Mouse (Mus musculus) layer of hippocampus, adult 2 months (tissue): ENCODE results near the gene Oas1c. TPM values are rescaled to one million over a fixed set of nuclear protein-coding genes. Genes with fewer than 3 reads are reported as not detected.
A peak's percentile ranks its signal among the peaks of the same experiment; 100 is the strongest.

Experiments used
- DNase-seq, 2 experiments: peaks; one replicate each; pipeline ENCODE4 v3.0.0; 2022; ENCODE audit warnings: low spot score in 2 of 2
- H3K27ac ChIP-seq: fragments of 200-600 bp; 2 replicates; pipeline ENCODE4 v1.8.1; 2022
- H3K4me3 ChIP-seq: fragments of 200-600 bp; 2 replicates; pipeline ENCODE4 v1.8.1; 2022; ENCODE audit warnings: mild to moderate bottlenecking
- CTCF ChIP-seq: fragments of 200-600 bp; conservative IDR thresholded peaks from 2 replicates; pipeline ENCODE4 v1.8.1; 2022; ENCODE audit warnings: antibody characterized with exemption, mild to moderate bottlenecking, moderate library complexity
- long read RNA-seq, 2 experiments: library from polyadenylated mRNA; stranded (forward); transcript quantifications; one replicate each; pipeline ENCODE4 v2.0.0; 2021; ENCODE audit warnings: borderline mapping rate in 2 of 2
- total RNA-seq, 2 experiments: library from RNA; stranded (reverse); gene quantifications; 2 replicates each; pipeline ENCODE4 v1.2.3; 2021

Oas1c gene
- 1 to 10 TPM in 1 of 2 experiments, under 1 TPM in 1; 0.26 to 1.4 TPM for total RNA-seq
- long read RNA-seq, experiment 1, partial matches to known transcripts, result 0 of 1 reads
- long read RNA-seq, experiment 1, other reads (novel, unspliced or antisense), result 1 of 1 reads
- long read RNA-seq, experiment 2, result 0 reads

- Histone ChIP-seq H3K4me3 (peak within 1 kb of the TSS; percentile 56), H3K27ac (peak within 1 kb of the TSS; percentile 47; the same call in 1 of the 2 replicates)
- DNase-seq, result peak; percentile 54 to 63
- TF ChIP-seq CTCF, result no peak
Measured at GRCm38 (mm10) chr5:120811951-120812819, at the start of gene Oas1c. Oas1c (minus strand) TSS chr5:120812514.

GRCm38 (mm10) chr5:120861121-120861520 is 48.8 kb upstream of the Oas1c start, which contains the start of gene Oas1h:
Oas1h (plus strand) TSS chr5:120861421.
- H3K4me3 ChIP-seq, result no peak within 1 kb of the TSS
- H3K27ac ChIP-seq, result no peak within 1 kb of the TSS
- DNase-seq, result no peak
- no peak for TF ChIP-seq CTCF

DNA sequence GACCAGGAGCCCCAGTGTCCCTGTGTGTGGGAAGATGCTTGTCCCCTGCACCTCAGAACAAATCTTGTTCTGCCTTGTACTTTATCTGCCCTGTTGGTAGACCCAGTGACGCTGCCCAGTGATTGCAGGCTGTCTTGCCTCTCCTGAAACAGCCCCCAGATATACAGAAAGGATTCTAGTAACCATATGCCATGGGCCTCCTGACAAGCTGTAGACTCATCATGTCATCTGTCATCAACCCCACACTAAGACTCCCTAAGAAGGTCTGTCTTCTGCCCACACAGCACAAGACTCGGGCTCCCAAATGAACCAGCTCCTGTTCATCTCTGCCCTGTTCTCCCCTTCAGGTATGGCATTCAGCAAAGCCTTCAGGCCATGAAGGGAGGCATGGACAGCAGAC is 46.9 kb upstream of the Oas1c start:
- Histone ChIP-seq H3K27ac (no peak overlapping the region), H3K4me3 (no peak overlapping the region)
- TF ChIP-seq CTCF, result no peak
- DNase-seq, result peak; percentile 33 to 42

DNA sequence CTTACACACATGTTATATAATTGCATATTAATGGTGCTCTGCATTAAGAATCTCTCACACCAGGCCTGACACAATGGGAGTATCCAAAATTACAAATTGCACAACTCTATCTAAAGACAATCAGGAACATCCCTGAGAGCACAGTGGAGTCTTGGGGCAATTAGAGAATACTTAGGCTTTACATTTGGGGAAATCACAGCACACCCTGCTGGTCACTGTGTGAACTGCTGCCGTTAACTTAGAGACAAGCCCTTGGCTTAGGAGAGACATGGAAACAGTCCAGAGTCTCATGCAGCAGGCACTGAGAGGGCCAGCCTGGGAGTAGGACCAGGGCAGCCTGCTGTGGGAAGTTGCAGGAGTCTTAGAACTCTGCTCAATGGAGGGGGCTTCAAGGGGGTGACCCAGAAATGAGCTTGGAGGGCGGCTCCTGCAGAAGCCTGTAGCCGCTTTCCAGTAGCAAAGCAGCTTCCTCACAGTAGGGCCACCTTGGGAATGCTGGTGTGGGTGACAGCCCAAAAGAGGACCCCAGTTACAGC is 37.4 kb upstream of the Oas1c start:
- peak; percentile 83 for TF ChIP-seq CTCF
- no peak overlapping the region for H3K4me3 ChIP-seq
- no peak overlapping the region for H3K27ac ChIP-seq
- peak in 1 of 2 experiments; percentile 56 for DNase-seq

GRCm38 (mm10) chr5:120847067-120847466 is 34.8 kb upstream of the Oas1c start, which contains the start of gene Oas1f:
Oas1f (plus strand) TSS chr5:120847367.
- Histone ChIP-seq H3K27ac (no peak within 1 kb of the TSS), H3K4me3 (no peak within 1 kb of the TSS)
- no peak for TF ChIP-seq CTCF
- DNase-seq, result no peak

GRCm38 (mm10) chr5:120844713-120845112 is 32.4 kb upstream of the Oas1c start:
- Histone ChIP-seq H3K27ac (no peak overlapping the region), H3K4me3 (no peak overlapping the region)
- DNase-seq, result no peak
- TF ChIP-seq CTCF, result no peak

- DNase-seq, result peak in 1 of 2 experiments; percentile 41
- Histone ChIP-seq H3K27ac (no peak overlapping the region), H3K4me3 (no peak overlapping the region)
- TF ChIP-seq CTCF, result peak; percentile 73
Measured at GRCm38 (mm10) chr5:120836731-120837585, 24.6 kb upstream of the Oas1c start.

DNA sequence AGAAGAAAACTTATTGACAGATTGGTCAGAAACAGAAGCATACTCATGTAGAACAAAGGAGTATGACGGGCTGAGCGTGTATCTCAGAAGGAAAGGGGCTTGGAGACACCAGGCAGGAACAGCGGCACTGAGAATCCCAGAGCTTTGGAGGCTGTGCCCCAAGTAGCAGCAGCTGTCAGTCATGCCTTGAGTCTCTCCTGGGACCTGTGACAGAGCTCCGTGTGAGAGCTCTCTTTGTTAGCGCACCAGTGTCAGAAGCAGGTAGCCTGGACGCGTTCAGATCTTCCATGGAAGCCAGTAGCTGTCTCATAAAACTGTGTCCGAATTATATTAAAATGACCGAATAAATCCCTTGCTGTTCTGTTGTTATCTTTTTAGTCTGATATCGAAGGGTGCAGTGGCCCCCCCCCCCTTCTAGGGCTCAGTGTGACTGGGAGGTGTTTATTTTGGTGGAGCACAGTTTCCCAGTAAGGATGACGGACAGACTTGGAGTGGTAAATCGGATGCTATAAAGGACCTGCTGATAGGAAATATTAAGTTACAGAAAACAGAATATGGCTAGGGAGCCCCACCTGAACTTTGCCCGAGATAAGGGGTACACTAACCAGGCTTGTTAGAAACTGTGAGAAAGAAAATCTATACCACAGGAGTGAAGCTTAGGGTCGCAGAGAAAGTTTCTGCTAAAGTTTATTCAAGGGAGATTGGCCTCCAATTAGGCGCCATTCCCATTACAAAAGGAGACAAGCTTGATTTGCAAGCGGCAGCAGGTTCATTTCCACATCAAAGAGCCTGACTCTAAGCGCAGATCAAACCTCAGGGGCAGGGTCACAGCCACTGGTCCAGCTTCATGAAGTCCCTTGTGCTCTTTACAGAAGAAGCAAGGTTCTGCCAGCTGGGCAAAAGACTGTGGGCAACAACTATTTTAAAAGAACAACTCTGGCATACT is 21.3 kb upstream of the Oas1c start:
- TF ChIP-seq CTCF, result no peak
- no peak for DNase-seq
- Histone ChIP-seq H3K27ac (no peak overlapping the region), H3K4me3 (no peak overlapping the region)

- Histone ChIP-seq H3K27ac (no peak overlapping the region), H3K4me3 (no peak overlapping the region)
- DNase-seq, result no peak
- no peak for TF ChIP-seq CTCF
Measured at GRCm38 (mm10) chr5:120831031-120831430, 18.7 kb upstream of the Oas1c start.

- Histone ChIP-seq H3K4me3 (no peak overlapping the region), H3K27ac (no peak overlapping the region)
- no peak for TF ChIP-seq CTCF
- no peak for DNase-seq
Measured at GRCm38 (mm10) chr5:120818999-120819398, 6.7 kb upstream of the Oas1c start.

GRCm38 (mm10) chr5:120815949-120816348 is 3.6 kb upstream of the Oas1c start:
- Histone ChIP-seq H3K4me3 (no peak overlapping the region), H3K27ac (no peak overlapping the region)
- no peak for DNase-seq
- TF ChIP-seq CTCF, result peak; percentile 80

DNA sequence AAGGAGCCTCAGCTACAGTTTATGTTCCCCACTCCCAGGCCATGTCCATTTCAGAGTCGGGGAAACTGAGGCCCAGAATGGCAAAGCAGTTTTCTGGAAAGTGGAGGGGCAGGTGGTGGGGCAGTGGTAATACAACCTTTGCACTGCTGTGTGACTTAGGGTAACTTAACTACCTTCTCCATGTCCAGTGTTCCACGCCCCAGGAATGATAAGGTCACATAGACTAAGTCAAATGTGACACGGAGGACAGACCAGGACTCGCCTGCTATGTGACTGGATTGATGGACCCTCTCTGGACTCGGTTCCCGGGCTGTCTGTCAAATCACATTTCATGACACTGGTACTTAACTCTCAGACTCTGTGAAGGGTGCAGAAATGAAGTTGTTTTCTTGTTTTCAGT is 709 bp upstream of the Oas1c start:
- H3K27ac ChIP-seq, result no peak overlapping the region
- peak overlapping the region; percentile 56 for H3K4me3 ChIP-seq
- TF ChIP-seq CTCF, result no peak

More for the DNA sequence above, 709 bp upstream of the Oas1c start:
- no peak for DNase-seq
